Mouse (Mus musculus): Measurements from ENCODE around the gene Ttc39d.
"Not testable (repeated sequence)": the region's sequence is repeated elsewhere in the genome, so short reads cannot be mapped to it uniquely, and the experiment has no call there.

The Ttc39d gene

GRCm38 (mm10) chr17:80199160-80199778, 8.0 kb upstream of the Ttc39d start:
- no peak for DNase-seq (ENCODE audit: low spot score)

- DNase-seq (ENCODE audit: low spot score), result no peak
These were observed 1.6 kb upstream of the Ttc39d start for GRCm38 (mm10) chr17:80205657-80206056.

- DNase-seq (ENCODE audit: low spot score), result peak; percentile 42
These were observed 974 bp upstream of the Ttc39d start for GRCm38 (mm10) chr17:80206301-80206670.

- DNase-seq (ENCODE audit: low spot score), result not testable (repeated sequence)
These were observed 6.7 kb downstream of the Ttc39d start for GRCm38 (mm10) chr17:80213998-80214397.

- DNase-seq (ENCODE audit: low spot score), result no peak
These were observed 12.9 kb downstream of the Ttc39d start for GRCm38 (mm10) chr17:80220131-80220530.

- no peak for DNase-seq (ENCODE audit: low spot score)
These were observed 13.9 kb downstream of the Ttc39d start for GRCm38 (mm10) chr17:80221202-80221601.

GRCm38 (mm10) chr17:80221890-80222628, 14.8 kb downstream of the Ttc39d start:
- peak; percentile 28 for DNase-seq (ENCODE audit: low spot score)

GRCm38 (mm10) chr17:80223829-80224228, 16.6 kb downstream of the Ttc39d start:
- DNase-seq (ENCODE audit: low spot score), result no peak

GRCm38 (mm10) chr17:80224326-80225116, 17.3 kb downstream of the Ttc39d start, which contains the start of gene Gemin6:
Gene Gemin6 (plus strand): TSS chr17:80224441.
- DNase-seq (ENCODE audit: low spot score), result peak; percentile 85

- DNase-seq (ENCODE audit: low spot score), result peak; percentile 43
These were observed 17.9 kb downstream of the Ttc39d start for GRCm38 (mm10) chr17:80225142-80225541.

- DNase-seq (ENCODE audit: low spot score), result no peak
These were observed 22.1 kb downstream of the Ttc39d start for GRCm38 (mm10) chr17:80229396-80229795.

GRCm38 (mm10) chr17:80233844-80234243, 26.6 kb downstream of the Ttc39d start:
- DNase-seq (ENCODE audit: low spot score), result no peak

GRCm38 (mm10) chr17:80234376-80234775, 27.1 kb downstream of the Ttc39d start:
- DNase-seq (ENCODE audit: low spot score), result no peak

GRCm38 (mm10) chr17:80235477-80235876, 28.2 kb downstream of the Ttc39d start:
- no peak for DNase-seq (ENCODE audit: low spot score)

- DNase-seq (ENCODE audit: low spot score), result no peak
These were observed 29.5 kb downstream of the Ttc39d start for GRCm38 (mm10) chr17:80236805-80237204.

- no peak for DNase-seq (ENCODE audit: low spot score)
These were observed 30.2 kb downstream of the Ttc39d start for GRCm38 (mm10) chr17:80237475-80237874.

- DNase-seq (ENCODE audit: low spot score), result no peak
These were observed 34.3 kb downstream of the Ttc39d start for GRCm38 (mm10) chr17:80241594-80241993.

- DNase-seq (ENCODE audit: low spot score), result no peak
These were observed 35.9 kb downstream of the Ttc39d start for GRCm38 (mm10) chr17:80243116-80243515.

GRCm38 (mm10) chr17:80252757-80253525, 45.7 kb downstream of the Ttc39d start:
- no peak for DNase-seq (ENCODE audit: low spot score)

GRCm38 (mm10) chr17:80254421-80254820, 47.2 kb downstream of the Ttc39d start:
- no peak for DNase-seq (ENCODE audit: low spot score)

- no peak for DNase-seq (ENCODE audit: low spot score)
These were observed 47.9 kb downstream of the Ttc39d start for GRCm38 (mm10) chr17:80255208-80255607.

GRCm38 (mm10) chr17:80267065-80267464, 59.8 kb downstream of the Ttc39d start:
- no peak for DNase-seq (ENCODE audit: low spot score)

Data from c-Kit-positive CD71-positive TER-119-positive erythroid progenitor cells, embryonic 14.5 days (primary cell).